Mouse (Mus musculus): ENCODE results near the gene Pnliprp1.

Gene Pnliprp1

DNA sequence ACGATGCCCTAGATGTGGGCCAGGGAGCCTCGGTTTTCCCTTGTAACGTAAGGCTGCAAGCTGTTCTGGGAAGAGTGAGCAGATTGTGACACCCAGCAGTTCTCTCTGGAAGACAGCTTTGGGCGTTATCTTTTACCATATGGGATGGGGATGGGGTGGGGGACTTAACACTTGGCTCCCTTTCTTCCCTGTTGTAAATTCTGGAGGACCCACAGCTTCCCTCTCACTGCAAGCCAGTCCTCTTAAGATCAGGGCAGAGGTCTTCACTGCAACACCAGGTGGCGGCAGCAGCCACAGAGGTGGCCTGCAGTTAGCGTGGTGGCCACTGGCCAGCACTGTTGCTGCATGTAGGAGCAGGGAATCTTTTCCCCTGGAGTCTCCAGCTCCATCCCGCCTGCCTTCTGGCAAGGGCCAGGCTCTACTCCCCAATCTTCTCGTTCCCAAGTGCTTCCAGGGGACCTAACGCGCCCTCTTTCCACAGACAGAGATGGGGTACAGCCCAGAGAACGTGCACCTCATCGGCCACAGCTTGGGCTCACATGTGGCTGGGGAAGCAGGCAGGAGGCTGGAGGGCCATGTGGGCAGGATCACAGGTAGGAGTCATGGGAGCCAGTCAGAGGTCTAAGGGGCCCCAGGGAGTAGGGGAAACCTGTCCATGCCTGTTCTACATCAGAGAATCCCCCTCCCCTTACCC, 34.3 kb downstream of the Pnliprp1 start:
- CTCF ChIA-PET: interaction anchor here (0.5 to 4.1 kb wide), 43 partner anchors 10 to 1906 kb away, joined by 3 to 76 read pairs (median 4); no protein-coding TSS in a partner anchor
- POLR2A ChIA-PET: interaction anchor here in 2 of 4 experiments (0.6 to 1.7 kb wide), 4 partner anchors 12 to 180 kb away, joined by 3 to 8 read pairs (median 3); partner anchors contain the start of genes Eno4 (in 1 of the 2) and Hspa12a (in 1 of the 2)

DNA sequence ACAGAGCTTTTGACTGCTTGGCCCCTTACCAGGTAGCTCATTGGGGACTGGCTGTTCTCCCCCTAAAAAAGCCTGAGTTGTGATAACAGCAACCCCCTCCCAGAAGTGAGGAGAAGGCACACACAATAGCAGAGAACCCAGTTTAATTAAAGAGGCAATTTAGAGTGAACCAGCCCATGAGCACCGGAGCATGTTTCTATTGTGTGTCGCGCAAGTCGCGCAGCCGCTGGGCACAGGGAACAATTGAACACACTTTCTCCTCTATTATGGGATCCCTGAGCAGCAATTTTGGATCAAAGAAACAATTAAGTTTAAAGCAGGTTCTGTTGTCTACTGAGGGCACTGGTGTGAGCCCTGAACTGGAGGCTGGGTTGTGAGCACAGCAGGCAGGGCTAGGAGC, 38.6 kb downstream of the Pnliprp1 start:
- CTCF ChIA-PET: no interaction called here
- POLR2A ChIA-PET: no interaction called here

DNA sequence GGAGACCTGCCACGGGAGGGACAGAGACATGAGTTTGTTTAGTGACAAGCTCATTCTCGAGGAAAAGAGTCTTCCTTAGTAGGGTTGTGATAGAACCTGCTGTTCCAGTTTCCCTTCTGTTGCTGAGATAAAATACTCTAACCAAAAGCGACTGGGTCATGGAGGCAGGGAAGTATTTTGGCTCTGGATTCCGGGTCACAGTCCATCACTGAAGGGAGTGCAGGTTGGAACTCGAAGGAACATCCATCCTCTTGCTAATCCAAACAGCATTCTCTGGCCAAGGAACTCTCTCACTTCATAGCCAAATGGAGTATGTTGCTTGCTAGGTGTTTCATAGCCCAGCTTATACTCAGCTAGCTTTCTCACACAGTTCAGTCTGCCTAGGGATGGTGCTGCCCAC, 47.8 kb downstream of the Pnliprp1 start:
- CTCF ChIA-PET: interaction anchor here in 1 of 4 experiments (0.8 kb wide), 1 partner anchor 14 kb away, joined by 3 read pairs; no protein-coding TSS in a partner anchor
- POLR2A ChIA-PET: no interaction called here

DNA sequence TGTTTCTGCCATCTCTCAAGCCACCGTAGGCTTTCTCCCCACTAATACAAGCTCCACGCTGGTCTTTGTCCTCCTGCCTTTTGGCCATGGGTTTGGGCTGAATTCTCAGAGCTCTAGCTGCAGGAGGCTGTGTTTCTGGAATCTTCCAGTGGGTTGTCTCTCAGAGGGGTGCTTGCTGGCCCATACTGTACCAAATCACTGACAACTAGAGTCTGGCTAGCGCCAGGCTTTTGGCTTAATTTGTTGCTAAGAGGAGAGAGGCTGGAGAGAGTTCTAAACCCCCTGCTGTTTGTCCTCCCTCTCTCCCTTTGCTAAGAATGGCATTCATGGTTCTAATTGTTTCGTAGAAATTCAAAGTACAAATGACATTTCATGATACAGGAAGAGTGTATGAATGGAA, 52.9 kb downstream of the Pnliprp1 start:
- CTCF ChIA-PET: interaction anchor here in 1 of 4 experiments (1.3 to 1.7 kb wide), 2 partner anchors 25 to 123 kb away, joined by 3 to 4 read pairs; no protein-coding TSS in a partner anchor

DNA sequence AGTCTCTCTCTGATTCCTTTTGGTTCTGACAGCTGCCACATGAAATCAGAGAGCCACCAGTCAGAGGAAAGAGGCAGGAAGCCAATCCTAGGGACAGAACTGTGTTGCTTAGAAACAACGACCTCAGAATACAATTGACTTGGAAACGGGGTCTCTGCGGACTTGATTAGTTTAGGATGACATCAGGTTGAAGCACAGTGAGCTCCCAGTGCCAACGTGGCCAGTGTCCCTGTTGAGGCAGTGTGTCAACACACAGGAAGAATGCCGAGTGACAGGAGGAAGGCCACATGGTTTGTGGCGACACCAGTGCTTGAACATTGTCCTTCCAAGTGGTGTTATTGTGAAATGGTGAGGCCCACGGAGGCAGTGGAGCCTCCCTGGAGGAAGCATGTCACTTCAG, 55.3 kb downstream of the Pnliprp1 start:
- ChIA-PET CTCF (no interaction called here), POLR2A (no interaction called here)

More for the DNA sequence above, 52.9 kb downstream of the Pnliprp1 start:
- POLR2A ChIA-PET: no interaction called here

DNA sequence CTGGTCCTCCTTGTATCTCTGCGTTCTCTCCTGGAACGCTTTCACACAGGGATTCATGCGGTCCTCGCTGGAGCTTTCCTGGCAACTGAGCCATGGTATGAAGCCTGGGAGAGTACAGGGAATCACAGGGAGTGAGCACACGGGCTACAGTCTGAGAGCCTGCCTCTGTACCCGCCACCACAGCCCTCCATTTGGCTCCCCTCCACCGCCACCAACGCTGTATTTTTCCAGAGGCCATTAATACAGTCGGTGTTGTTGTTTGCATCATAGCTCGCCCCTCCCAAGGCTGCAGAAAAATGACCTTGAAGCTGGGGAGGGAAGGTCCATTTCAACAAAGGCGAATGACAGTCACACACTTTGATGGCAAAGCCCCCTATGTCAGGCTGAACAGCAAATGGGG, 60.5 kb downstream of the Pnliprp1 start:
- CTCF ChIA-PET: no interaction called here
- POLR2A ChIA-PET: interaction anchor here in 1 of 4 experiments (0.6 kb wide), 1 partner anchor 366 kb away, joined by 3 read pairs; no protein-coding TSS in a partner anchor
